Mouse (Mus musculus) ES-Bruce4 (cell line): Measurements from ENCODE around the gene Plscr1.

ENCODE experiments used
- CTCF ChIP-seq: IDR thresholded peaks from one replicate; pipeline ENCODE4 v1.8.1; 2011; ENCODE audit warnings: low read depth, low read length
- POLR2A ChIP-seq: IDR thresholded peaks from one replicate; pipeline ENCODE4 v1.8.1; 2011; ENCODE audit warnings: low read length; ENCODE audit not compliant: insufficient read depth

DNA sequence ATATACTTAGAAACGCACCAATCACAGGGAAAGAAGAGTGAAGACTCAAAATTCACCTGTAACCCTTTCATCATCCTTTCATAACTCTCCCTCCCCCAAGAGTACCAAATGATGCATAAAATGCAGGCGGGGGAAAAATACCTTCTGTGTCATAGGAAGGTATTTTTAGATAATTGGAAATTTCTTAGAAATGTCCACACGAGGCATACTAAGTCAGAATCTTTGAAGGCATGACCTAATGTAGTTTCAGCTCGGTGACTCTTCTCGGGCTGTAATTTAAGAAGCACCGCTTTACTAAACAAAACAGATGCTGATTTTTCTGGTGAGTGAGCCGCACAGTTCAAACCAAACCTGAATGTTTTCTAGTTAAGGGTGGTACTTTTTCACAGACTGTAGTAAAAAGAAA, at the start of gene Plscr1:
- no peak for TF ChIP-seq POLR2A
- no peak for TF ChIP-seq CTCF
